Mouse (Mus musculus) lung, embryonic 14.5 days (tissue): ENCODE data around the gene Rpl22. TPM values are rescaled to one million over a fixed set of nuclear protein-coding genes. Genes with fewer than 3 reads are reported as not detected.

Source experiments
- ATAC-seq: fragments of 200-750 bp; cut with Nextera tagmentation; 2 replicates; pipeline ENCODE4 v1.8.0; 2017; ENCODE audit warnings: mild to moderate bottlenecking, moderate TSS enrichment, moderate library complexity; ENCODE audit not compliant: insufficient read depth
- DNase-seq: peaks from one replicate; pipeline ENCODE4 v3.0.0-alpha.2; 2015
- H3K27ac ChIP-seq: fragments of 300-500 bp; sonication (generic); 2 replicates; pipeline ENCODE4 v1.5.1; 2014; ENCODE audit warnings: low read depth, mild to moderate bottlenecking, moderate library complexity
- H3K27me3 ChIP-seq: fragments of 300-500 bp; sonication (generic); 2 replicates; pipeline ENCODE4 v1.6.1; 2014; ENCODE audit warnings: low read length, control low read depth; ENCODE audit not compliant: insufficient read depth
- H3K36me3 ChIP-seq: fragments of 300-500 bp; sonication (generic); 2 replicates; pipeline ENCODE4 v1.6.1; 2014; ENCODE audit warnings: control low read depth; ENCODE audit not compliant: insufficient read depth
- H3K4me1 ChIP-seq: fragments of 300-500 bp; sonication (generic); 2 replicates; pipeline ENCODE4 v1.6.1; 2014; ENCODE audit warnings: antibody characterized with exemption, control low read depth; ENCODE audit not compliant: insufficient read depth
- H3K4me2 ChIP-seq: fragments of 300-500 bp; sonication (generic); 2 replicates; pipeline ENCODE4 v1.6.1; 2014; ENCODE audit warnings: mild to moderate bottlenecking
- H3K4me3 ChIP-seq: fragments of 300-500 bp; sonication (generic); 2 replicates; pipeline ENCODE4 v1.5.1; 2014; ENCODE audit warnings: low read depth, low read length
- H3K9ac ChIP-seq: fragments of 300-500 bp; sonication (generic); 2 replicates; pipeline ENCODE4 v1.6.1; 2014
- H3K9me3 ChIP-seq: fragments of 300-500 bp; sonication (generic); 2 replicates; pipeline ENCODE4 v1.6.1; 2016; ENCODE audit warnings: low read depth, low read length, control low read depth
- CTCF ChIP-seq: IDR thresholded peaks from 2 replicates; pipeline ENCODE4 v1.5.1; 2016; ENCODE audit warnings: antibody characterized with exemption, low read depth
- WGBS: fragments of 180-500 bp; shearing (Covaris S2); extraction: QIAGEN DNeasy Blood & Tissue Kit; methylation state at CpG from one replicate; pipeline ENCODE4 v1.1.7; 2014; 5-methylcytosine and 5-hydroxymethylcytosine counted together
- polyA plus RNA-seq: library from polyadenylated mRNA; unstranded; fragments of >200 nt; fragmentation: Nextera tagmentation; extraction: Ambion mirVana; gene quantifications from 2 replicates; pipeline ENCODE4 v1.2.1, GENCODE M21; 2014

Gene Rpl22
- polyA plus RNA-seq, 1 experiment from 2014 or later: 428 TPM

DNA sequence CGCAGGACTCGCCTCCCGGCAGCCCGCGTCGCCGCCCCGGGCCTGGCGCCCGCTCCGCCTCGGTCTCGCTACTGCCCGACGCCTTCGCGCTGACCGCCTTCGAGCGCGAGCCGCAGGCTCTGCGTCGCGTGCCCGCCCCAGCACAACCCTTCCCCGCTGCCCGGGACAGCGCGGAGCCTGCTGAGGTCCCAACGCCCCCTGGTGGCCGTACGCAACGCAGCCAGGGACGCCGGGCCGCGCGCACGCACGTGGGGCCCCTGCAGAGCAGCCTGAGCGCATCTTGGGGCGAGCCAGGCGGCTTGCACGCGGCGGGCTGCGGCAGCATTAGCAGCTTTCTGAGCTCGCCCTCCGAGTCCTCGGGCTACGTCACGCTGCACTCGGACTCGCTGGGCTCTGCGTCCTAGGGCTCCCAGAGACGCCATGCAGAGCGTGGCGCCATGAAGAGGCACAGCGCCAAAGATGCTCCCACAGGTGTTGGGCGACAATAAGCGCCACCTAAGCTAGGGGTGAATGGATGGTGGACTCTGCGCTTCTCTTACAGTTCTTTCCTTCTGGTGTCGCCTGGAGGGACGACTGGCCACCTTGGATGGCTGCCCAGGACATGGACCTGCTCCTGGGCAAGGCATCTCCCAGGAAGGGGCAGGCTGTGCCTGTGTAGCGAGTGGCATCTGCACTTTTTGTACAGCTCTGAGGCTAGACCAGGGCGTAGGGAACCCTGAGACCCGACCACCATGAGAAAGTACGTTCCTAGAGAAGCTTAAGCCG lies 42.2 kb upstream of the Rpl22 start:
- 4% methylated on average over 68 of the region's 70 CpGs for WGBS
- TF ChIP-seq CTCF: peak; percentile 68
- H3K27ac ChIP-seq: no peak overlapping the region
- ATAC-seq: peak; percentile 88
- peak overlapping the region; percentile 58 for H3K4me2 ChIP-seq
- DNase-seq: peak; percentile 93
- peaks cover 14% of the 10 kb centered on the region; the same call in 1 of the 2 replicates for H3K36me3 ChIP-seq
- H3K9ac ChIP-seq: peak overlapping the region; percentile 16; the same call in 1 of the 2 replicates
- no peaks in the 10 kb centered on the region for H3K4me1 ChIP-seq
- peaks cover 80% of the 10 kb centered on the region for H3K27me3 ChIP-seq
- no peaks in the 10 kb centered on the region for H3K9me3 ChIP-seq
- H3K4me3 ChIP-seq: peak overlapping the region; percentile 27

DNA sequence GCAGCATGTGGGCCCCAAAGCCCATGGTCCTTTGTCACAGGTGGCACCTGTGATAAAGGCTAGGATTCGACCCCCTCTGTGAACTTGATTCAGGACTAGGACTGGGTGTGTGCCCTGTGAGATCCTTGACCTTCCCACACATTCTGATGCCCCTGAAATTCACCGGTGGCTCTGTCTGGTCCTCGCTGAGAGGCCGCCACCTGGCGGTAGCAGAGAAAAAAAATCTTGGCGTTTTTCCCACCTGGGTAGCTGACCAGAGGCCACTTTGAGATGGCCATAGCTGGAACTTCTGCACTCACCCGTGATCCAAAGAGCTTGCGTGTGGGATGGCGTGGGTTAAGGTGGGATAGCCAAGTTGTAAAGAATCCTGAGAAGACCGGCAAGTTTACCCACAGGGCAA lies 40.0 kb upstream of the Rpl22 start:
- Histone ChIP-seq H3K9me3 (no peaks in the 10 kb centered on the region), H3K4me3 (no peak overlapping the region), H3K36me3 (0 out of 2 replicates have a peak, but pooled peaks cover 3% of the 10 kb centered on the region), H3K9ac (no peak overlapping the region), H3K27ac (no peak overlapping the region), H3K4me2 (no peak overlapping the region), H3K27me3 (peaks cover 93% of the 10 kb centered on the region), H3K4me1 (no peaks in the 10 kb centered on the region)
- ATAC-seq (no peak), DNase-seq (peak; percentile 90)
- TF ChIP-seq CTCF: peak; percentile 71
- WGBS: 3% methylated on average over 10 of the region's 10 CpGs

DNA sequence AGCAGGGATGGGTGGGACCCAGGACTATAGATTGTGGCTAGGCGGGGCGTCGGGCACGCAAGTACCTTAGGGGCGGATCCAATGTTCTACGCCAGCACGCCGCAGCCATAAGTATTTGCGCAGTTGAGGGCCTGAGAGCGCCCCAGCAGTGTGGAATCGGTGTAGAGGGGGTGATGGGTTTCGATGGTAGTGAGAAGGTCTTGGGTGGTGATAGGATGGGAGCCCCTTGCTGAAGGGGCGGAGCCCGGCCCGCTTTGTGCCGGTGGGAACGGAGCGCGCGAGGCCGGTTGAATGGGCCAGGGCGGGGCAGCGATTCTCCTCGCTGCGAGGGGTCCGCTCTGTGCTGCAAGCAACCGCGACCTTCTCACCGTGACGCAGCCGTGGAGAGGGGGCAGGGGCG lies 39.4 kb upstream of the Rpl22 start:
- TF ChIP-seq CTCF: no peak
- H3K27me3 ChIP-seq: peaks cover 93% of the 10 kb centered on the region
- no peak overlapping the region for H3K27ac ChIP-seq
- WGBS: 5% methylated on average over 32 of the region's 32 CpGs
- no peaks in the 10 kb centered on the region for H3K9me3 ChIP-seq
- H3K4me2 ChIP-seq: peak overlapping the region; percentile 37; the same call in 1 of the 2 replicates
- H3K9ac ChIP-seq: no peak overlapping the region
- H3K4me3 ChIP-seq: no peak overlapping the region
- ATAC-seq (no peak), DNase-seq (no peak)
- no peaks in the 10 kb centered on the region for H3K4me1 ChIP-seq
- no peaks in the 10 kb centered on the region for H3K36me3 ChIP-seq

DNA sequence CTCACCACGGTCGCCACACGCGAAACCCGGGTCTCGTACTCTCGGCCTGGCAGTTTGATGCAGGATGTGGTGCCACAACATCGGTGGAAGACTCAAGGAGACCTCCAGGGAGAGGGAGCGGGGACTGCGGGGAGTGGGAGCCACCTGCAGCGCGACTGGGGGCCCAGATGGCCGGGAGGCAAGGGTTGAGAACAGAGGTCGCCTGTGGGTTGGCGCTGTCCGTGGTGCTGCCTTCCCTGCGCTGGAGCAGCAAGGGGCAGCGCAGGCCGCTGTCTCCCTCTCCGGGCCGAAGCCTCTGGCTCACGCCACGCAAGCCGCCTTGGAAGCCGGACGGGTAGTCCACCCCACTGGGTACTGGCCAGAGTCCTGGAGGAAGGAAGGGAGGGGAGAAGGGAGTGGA lies 38.7 kb upstream of the Rpl22 start:
- H3K9ac ChIP-seq: no peak overlapping the region
- ATAC-seq (no peak), DNase-seq (peak; percentile 83)
- TF ChIP-seq CTCF: no peak
- H3K27ac ChIP-seq: no peak overlapping the region
- H3K4me1 ChIP-seq: no peaks in the 10 kb centered on the region
- 7% methylated on average over 26 of the region's 26 CpGs for WGBS
- peaks cover 93% of the 10 kb centered on the region for H3K27me3 ChIP-seq
- H3K9me3 ChIP-seq: no peaks in the 10 kb centered on the region
- H3K36me3 ChIP-seq: no peaks in the 10 kb centered on the region
- H3K4me3 ChIP-seq: no peak overlapping the region
- no peak overlapping the region for H3K4me2 ChIP-seq

DNA sequence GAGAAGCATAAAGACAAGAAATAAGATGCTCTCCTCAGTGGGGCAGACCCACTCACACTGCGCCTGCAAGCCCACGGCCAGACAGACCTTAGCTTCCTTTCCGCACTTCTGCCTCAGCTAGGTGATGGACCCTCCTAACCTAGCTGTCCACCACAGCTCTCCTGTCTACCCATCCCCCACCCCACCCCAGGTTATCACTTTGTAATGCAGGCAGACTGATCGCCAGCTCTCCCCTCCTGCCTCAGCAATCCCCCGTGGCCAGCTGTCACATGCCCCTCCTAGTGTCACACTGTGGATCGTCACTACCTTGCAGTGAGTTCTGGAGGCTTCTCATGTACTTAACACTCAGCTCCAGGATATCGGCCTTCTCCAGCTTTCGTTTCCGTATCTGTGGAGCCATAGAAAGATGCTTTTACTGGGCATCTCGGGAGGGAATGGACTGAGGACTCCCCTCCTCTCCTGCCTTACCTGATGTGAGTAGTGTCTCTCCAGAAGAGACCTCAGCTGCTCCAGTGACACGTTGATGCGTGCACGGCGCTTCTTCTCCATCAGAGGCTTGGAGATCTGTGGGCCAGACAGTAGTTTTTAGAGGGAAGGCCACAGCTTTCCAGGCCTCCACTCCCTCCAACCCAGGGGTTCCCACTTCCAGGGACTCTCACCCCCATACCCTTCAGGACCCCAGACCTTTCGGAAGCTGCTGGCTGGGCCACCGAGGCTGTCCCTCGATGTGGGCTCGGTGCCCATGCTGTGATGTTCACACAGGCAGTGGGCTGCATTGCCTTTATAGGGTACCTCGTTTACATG lies 38.0 kb upstream of the Rpl22 start:
- Histone ChIP-seq H3K36me3 (no peaks in the 10 kb centered on the region), H3K4me1 (no peaks in the 10 kb centered on the region), H3K27me3 (peaks cover 93% of the 10 kb centered on the region), H3K9ac (no peak overlapping the region), H3K9me3 (no peaks in the 10 kb centered on the region), H3K27ac (no peak overlapping the region), H3K4me3 (no peak overlapping the region), H3K4me2 (no peak overlapping the region)
- 19% methylated on average over 19 of the region's 19 CpGs for WGBS
- ATAC-seq (no peak), DNase-seq (no peak)
- no peak for TF ChIP-seq CTCF

DNA sequence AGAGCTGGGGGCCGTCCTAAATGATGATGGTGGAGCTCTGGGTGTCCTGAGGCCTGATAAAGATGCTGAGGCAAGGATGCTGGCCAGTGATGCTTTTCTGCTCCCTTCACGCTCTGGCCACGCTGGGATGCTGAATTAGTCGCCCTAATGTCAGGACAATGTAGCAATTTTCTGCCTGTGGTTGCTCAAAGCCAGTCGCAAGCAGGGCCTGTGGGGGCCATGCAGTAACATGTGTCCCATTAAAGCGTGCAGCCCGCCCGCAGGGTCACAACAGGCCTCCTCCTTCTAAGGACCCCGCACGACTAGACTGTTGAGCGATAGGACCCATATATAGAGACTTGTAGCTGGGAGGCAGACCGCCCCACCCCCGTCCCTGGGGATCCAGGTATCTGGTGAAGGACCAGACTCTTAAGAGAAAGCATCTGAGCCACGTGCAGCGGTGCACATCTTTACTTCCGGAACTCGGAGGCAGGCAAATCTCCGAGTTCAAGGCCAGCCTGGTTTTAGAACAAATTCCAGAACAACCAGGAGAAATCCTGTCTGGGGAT lies 37.1 kb upstream of the Rpl22 start:
- no peak overlapping the region for H3K27ac ChIP-seq
- no peaks in the 10 kb centered on the region for H3K9me3 ChIP-seq
- no peak for DNase-seq
- no peaks in the 10 kb centered on the region for H3K36me3 ChIP-seq
- no peak for TF ChIP-seq CTCF
- WGBS: 55% methylated on average over 18 of the region's 18 CpGs
- ATAC-seq: no peak
- no peak overlapping the region for H3K4me3 ChIP-seq
- H3K27me3 ChIP-seq: peaks cover 88% of the 10 kb centered on the region
- H3K9ac ChIP-seq: no peak overlapping the region
- no peaks in the 10 kb centered on the region for H3K4me1 ChIP-seq
- no peak overlapping the region for H3K4me2 ChIP-seq

DNA sequence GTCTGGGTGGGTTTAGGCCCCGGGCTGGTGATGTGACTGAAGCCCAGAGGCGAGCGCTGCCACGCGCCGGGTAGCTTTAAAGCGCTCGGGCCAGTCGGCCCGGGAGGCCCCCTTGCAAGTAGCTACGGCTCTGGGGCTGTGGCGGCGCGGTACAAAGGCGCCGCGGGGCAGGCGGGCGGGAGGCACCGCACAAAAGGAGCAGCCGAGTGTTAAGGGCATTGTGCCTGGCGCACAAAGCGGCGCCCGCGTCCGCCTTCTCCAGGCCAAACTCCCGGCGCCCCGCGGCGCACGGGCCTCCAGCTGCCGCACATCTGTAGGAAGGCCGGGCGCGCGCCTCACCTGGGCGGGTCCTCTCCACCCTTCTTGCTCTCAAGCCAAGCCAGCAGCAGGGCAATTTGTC lies 35.2 kb upstream of the Rpl22 start:
- WGBS: under 1% methylated on average over 38 of the region's 39 CpGs
- Histone ChIP-seq H3K4me1 (no peaks in the 10 kb centered on the region), H3K36me3 (no peaks in the 10 kb centered on the region), H3K9me3 (no peaks in the 10 kb centered on the region), H3K4me3 (peak overlapping the region; percentile 19), H3K4me2 (peak overlapping the region; percentile 35; the same call in 1 of the 2 replicates), H3K27me3 (peaks cover 69% of the 10 kb centered on the region), H3K9ac (no peak overlapping the region), H3K27ac (no peak overlapping the region)
- no peak for DNase-seq
- no peak for ATAC-seq
- TF ChIP-seq CTCF: no peak
